Mouse (Mus musculus) CD4-positive naive resting alpha-beta T cell, adult 57 days (primary cell): ENCODE measurements around the gene Gm7173. TPM values are rescaled to one million over a fixed set of nuclear protein-coding genes. Genes with fewer than 3 reads are reported as not detected.

ENCODE experiments used
- total RNA-seq: library from RNA; stranded (reverse); gene quantifications from one replicate; pipeline ENCODE4 v1.2.4, GENCODE M21; 2023

The Gm7173 gene
- total RNA-seq = not detected

DNA sequence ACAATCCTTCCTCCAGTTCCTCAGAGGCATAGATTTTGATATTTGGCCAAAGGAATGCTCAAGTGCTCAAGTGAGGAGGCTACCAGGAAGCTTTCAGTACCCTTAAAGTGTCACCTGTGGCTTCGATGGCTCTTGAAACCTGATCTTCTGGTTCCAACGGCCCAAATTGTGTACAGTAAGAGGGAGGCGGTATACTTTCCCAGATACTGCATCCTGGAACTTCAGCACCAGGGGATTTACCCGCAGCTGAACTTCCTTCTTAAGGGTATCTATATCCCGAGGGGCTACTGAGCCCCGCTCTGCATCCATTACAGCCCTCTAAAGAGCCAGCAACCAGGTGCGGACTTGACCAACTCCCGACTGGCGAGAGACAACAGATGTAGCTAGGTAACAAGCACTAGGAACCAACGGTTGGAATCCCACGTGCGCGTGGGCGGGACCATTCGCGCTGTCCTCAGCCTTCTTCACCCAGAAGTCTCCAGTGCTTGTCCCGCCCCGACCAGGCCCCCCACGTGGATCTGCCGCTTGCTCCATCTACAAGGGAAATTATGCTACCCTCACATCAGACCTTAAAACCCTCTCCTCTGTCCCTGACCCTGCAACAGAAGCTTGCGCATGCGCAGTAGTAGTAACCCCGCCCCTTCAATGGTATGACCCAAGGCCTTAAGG is at the start of gene Gm7173:
Gm7173 (minus strand) TSS at position 309 of the 669 bp plus-strand sequence.

Other genes starting within 250 kb of the Gm7173 start
- not detected for gene Mageb16, start 154.2 kb upstream of the Gm7173 start, total RNA-seq